Mouse (Mus musculus) frontal cortex, adult 2 months (tissue): Measurements from ENCODE around the gene Cenpb. TPM values are rescaled to one million over a fixed set of nuclear protein-coding genes. Genes with fewer than 3 reads are reported as not detected.

ENCODE experiments used
- DNase-seq, 2 experiments: peaks; one replicate each; pipeline ENCODE4 v3.0.0; 2022; ENCODE audit warnings: low spot score in 1 of 2; ENCODE audit errors: extremely low spot score in 1 of 2
- polyA plus RNA-seq: library from polyadenylated mRNA; depleted of rRNA; stranded (reverse); fragments of >200 nt; gene quantifications from 2 replicates; pipeline ENCODE4 v1.2.3, GENCODE M21; 2012

The Cenpb gene
- polyA plus RNA-seq, 1 experiment, result 79.6 TPM

DNA sequence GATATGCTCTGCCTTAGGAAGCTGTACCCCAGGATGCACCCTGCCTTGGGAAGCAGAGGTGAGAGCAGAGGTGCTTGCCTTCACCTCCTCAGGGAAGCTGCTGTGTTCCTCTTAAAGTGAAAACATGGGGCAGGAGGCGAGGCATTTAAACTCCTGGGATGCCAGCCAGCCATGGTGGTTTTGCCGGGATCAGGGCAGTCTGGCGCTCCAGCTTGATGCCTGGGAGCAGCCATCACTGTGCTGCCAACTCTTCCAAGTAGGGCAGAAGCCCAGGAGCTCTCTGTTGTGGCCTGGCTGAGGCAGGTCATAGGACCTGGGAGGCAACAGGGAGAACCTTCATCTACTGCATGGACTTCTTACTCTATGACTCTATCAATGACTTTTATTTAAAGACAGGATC lies 21.4 kb upstream of the Cenpb start:
- no peak for DNase-seq

DNA sequence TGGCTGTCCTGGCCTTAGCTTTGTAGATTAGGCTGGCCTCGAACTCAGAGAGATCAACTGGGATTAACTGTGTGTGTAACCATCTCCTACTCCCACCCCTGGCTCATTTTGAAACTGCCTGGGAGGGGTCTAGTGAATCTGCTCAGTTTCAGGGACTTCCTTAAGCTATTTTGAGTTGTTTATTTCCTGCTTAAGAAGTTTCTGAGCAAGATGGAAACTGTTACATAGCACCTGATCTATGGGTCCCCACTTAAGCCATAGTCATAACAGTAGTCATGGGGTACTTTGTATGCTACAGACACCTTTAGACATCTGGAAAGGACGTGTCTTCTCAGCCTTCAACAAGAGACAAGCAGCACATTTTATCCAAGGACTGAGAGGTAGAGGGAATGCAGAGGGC lies 20.8 kb upstream of the Cenpb start:
- DNase-seq, result no peak

DNA sequence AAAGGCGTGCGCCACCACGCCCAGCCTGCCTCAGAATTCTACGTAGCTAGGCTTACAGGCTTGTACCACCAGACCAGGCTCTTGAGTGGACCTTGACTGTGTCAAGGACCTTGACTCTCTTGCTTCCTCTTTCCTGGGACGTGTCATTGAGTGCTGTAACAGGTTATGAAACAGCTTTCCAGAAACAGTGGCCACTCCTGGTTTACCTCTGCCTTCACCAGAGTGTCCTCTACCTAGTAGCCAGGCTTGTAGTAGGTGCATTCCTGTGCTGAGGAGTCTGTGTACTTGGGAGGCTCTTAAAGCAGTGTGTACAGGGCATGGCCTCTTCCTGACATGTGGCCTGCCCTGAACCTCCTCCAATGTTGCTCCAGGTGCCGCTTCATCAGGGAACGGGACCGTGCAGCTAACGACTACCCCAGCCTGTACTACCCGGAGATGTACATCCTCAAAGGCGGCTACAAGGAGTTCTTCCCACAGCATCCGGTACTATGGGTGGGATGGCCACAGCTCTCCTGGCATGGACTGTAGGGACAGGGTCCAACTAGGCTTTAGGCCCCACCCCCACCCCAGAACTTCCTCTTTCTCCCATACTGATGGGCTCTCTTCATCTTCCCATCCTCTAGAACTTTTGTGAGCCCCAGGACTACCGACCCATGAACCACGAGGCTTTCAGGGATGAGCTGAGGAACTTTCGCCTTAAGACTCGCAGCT lies 16.9 kb upstream of the Cenpb start:
- DNase-seq, result no peak

DNA sequence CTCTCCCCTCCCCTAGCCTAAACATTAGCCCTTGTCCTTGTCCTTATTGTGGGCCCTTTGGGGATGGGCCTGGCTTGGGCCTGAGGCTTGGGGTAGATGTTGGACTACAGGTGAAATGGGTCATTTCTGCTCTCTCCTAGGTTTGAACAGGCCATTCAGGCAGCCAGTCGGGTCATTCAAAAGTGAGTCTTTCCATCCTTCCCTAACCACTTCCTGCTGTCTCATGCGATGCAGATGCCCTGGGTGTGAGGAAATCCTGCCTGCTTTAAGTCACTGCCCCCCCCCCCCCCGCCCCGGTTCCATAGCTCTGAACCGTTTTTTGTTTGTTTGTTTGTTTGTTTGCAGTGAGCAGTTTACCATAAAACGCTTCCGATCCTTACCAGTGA lies 11.1 kb upstream of the Cenpb start:
- DNase-seq, result no peak

DNA sequence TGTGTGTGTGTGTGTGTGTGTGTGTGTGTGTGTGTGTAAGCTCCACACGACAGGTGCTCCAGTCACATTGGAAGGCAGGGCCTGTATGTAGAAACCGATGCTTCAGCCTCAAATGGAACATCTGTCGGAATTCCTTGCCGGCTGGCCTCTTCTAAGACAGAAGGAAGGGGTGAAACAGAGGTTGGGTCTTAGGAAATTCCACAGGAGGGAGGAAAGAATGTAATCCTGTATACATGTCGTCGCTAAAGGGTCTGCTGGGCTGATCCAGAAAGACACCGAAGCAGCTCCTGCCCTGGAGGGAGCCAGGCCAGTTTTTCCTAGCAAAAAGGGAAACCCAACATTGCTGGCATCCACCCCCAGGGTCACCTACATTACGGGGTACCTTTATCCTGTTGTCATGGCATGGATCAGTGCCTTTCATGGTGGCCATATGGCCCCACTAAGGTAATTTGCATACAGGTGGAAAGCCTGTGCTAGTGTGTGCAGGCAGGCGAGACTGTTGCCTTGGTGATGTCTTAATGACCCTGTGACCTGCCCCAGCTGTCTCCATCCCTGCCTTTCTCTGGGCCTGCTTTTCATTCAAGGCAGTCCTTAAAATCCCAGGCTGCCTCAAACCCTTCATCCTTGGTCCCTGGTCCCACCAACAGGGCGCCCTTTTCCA lies 10.6 kb upstream of the Cenpb start:
- DNase-seq, result no peak

DNA sequence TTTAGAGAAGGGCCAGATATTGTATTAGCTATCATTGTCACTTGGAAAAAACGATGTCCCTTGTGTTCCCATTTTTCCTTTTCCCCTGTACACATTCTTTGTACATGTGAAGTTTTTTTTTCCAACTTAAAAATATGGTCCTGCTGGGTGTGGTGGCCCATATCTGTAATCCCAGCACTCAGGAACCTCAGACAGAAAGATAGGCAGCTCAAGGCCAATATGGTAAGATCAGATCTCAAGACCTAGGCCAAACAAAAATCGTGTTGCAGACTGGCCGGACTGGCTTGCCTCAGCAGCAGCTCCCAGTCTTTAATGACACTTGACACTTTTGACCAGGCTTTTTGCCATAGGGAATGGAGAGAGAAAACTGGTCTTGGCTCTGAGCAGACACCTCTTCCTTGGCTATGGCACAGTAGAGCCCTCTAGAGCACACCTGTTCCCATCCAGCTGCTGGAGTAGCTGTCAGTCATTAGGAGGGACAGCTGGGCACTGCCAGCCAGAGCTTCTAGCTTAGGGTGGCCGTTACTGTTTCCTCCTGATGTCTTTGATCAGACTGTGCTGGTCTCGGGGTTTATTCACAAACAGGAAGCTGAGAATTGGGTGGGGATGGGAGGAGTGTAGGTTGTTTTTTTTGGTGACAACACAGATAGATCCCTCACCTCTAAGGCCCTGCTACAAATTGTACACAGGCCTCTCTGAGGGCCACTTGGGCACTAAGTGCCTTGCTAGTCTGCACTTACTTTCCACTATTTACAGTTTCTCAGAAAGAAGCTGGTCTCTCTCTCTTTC lies 9.8 kb upstream of the Cenpb start:
- no peak for DNase-seq

DNA sequence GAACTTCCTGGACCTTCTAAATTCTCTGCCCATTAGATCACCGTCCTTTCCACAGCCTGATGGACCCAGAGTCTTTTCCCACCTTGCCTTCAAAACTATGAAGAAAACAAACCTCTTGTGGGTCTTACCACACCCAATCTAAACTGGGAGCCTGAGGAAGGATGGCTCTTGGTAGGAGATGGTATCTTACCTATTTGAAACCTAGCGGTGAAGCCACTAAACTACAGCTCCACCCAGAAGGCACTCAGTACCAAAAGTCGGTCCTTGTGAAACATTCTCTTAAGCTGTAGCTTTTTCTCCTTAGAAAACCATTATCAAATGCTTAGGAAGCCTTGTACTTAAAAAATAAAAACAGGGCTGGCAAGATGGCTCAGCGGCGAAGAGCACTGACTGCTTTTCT lies 8.4 kb upstream of the Cenpb start:
- DNase-seq, result no peak

DNA sequence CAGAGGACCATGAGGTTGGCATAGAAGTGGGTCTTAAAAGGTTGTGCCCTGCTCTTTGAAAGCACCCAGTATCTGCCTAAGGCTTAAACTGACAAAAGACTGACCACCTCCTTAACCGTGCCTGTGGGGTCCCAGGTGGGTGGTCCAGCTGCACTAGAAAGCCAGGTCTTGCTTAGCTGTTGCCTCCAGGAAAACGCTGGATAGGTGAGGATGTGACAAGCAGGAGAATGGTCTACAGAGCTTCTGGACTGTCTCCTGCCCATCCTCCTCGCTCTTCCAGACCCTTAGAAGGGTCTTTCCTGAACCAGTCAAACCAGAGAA lies 7.7 kb upstream of the Cenpb start:
- no peak for DNase-seq

DNA sequence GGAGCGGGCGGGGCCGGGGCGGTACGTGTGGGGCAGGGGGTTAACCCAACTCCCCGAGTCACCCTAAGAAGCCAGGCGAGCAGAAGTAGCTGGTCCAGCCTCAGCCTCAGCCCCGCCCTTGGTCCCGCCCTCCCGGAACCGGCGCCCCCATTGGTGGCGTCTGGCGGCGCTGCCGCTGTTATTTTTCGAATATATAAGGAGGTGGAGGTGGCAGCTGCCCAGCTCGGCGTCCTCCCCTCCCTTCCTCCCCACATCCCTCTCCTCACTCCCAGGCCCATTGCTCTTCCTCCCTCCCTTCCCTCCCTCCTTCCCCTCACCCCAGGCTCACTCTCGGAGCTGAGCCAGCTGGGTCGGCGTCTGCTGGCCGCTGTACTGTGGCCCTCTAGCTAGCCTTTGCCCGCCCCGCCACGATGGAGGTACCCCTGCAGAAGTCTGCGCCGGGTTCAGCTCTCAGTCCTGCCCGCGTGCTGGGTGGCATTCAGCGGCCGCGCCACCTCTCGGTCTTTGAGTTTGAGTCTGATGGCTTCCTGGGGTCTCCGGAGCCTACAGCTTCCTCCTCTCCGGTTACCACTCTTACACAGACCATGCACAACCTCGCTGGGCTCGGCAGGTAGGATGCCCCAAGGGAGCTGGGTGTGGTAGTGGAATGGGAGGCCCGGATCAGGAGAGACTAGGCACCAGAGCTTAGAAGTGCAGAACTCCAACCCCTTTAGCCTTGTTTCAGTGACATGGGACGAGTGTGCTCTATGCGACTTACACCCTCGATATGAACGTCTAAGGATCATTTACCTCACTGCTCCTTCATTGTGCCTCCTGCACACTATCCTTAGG lies 7.1 kb upstream of the Cenpb start, which contains the start of the genes Cdc25b and Spef1:
TSS of gene Cdc25b (plus strand) at position 179 of the 831 bp plus-strand sequence.
TSS of gene Spef1 (minus strand) at position 512 of the 831 bp plus-strand sequence.
- peak in 1 of 2 experiments; percentile 82 for DNase-seq

DNA sequence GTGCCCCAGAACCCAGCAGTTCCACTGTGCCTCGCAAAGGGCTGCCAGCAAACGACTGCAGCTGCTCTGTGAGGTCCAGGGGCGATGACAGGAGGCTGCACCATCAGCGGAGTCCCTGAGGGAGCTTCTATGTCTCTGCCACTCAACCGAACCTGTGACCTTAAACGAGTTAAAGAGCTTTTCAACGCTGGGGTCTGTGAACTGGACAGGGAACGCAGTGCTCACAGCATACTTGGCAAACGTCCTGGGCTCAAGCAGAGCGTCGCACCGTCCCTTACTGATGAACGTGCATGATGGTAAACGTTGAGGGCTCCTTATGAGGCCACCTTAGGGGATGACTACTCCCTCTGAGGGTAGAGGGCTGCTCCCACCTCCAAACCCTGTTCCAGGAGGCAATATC lies 6.5 kb upstream of the Cenpb start:
- no peak for DNase-seq

DNA sequence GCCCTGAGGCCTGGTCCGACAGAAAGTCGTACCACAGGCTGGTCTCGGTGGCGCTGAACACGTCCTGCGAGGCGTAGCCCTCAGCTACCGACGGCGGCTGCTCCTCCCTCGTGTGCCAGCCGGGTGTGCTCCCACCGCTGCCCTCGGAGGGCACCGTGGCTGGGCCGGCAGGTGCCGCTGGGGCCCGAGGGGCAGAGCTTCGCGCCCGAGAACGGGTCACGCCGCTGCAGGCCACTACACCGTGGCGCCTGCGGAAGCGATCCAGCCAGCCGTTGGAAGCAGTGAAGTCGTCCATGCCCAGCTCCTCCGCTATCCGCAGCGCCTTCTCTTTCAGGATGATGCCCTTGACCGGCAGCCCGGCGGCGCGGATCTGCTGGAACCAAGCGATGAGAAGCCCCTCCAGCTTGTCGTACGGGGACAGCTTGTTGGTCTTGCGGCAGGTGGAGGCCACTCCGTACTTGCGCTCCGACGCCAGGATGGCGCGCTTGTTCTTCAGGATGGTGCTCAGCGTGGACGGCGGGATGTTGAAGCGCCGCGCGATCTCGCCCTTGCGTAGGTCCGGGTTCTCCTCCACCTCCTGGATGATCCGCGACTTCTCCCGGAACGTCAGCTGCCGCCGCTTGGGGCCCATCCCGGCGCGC lies 501 bp downstream of the Cenpb start:
- peak in 1 of 2 experiments; percentile 49 for DNase-seq

DNA sequence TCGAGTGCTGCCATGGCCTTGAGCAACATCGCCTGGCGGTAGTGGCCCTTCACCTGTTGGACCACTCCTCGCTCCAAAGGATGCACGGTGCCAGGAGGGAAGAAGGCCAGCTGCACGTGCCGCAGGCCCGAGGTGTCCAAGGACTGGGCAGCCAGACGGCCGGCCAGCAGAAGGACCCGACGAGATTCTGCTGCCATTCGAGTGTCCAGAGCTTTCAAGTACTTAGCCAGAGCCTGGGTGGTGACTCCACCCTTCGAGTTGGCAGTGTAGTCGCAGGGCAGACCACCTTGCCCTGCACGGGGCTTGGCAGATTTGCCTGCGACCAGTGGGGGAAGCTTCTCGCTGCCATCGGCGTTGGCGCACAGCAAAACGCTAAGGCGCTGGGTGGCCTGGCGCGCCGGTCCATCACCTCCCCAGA lies 1.0 kb downstream of the Cenpb start:
- DNase-seq, result no peak

DNA sequence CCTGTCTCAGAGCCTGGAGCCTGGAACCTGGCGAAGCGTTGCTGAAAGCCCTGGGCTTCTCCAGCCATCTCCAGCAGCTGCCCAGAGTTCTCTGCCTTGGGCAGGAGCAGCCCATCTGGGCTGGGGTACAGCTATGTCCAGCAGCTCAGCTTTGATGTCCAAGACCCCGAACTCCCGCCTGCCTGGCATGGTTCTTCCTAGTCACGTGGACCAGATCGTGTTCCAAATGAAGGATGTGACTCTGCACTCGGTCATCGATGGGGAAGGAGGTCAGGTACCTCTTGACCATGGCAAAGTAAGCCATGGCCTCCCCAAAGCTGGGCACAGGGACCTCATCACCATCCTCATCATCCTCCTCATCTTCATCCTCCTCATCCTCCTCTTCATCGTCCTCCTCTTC lies 1.9 kb downstream of the Cenpb start:
- no peak for DNase-seq

DNA sequence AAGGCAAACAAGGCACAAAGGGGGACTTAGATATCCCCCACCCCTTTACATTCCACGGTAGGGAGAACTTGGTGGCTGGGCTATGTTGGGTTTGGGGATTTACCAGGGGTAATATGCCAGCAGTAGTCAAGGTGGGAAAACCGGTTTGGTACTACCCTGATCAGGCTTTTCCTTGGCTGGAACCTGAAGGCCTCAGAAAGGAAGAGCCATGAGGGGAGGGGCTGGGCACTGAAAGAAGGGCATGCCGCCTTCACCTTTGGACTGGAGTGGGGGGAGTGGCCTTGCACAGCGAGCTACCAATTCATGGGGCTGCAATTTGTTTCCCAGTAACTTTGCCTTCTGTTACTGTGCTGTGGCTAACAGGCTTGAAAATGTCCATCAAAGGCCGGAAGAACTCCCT lies 3.4 kb downstream of the Cenpb start:
- no peak for DNase-seq

DNA sequence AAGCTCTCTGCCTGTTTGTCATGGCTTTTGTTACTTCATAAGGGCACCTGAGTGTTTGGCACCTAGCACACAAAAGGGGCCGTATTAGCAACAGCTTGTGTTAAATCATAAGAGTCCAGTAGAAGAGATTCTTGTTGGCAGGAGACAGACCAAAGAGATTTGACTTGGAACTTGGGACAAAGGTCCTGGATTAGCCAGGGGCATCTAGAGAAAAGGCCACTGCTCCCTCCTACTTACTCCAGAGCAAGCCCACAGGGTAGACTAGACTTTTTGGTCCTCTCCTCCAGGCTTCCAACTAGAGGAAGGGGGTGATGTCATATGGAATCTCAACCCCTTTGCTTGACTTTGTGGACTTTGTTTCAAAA lies 3.9 kb downstream of the Cenpb start:
- DNase-seq, result no peak

DNA sequence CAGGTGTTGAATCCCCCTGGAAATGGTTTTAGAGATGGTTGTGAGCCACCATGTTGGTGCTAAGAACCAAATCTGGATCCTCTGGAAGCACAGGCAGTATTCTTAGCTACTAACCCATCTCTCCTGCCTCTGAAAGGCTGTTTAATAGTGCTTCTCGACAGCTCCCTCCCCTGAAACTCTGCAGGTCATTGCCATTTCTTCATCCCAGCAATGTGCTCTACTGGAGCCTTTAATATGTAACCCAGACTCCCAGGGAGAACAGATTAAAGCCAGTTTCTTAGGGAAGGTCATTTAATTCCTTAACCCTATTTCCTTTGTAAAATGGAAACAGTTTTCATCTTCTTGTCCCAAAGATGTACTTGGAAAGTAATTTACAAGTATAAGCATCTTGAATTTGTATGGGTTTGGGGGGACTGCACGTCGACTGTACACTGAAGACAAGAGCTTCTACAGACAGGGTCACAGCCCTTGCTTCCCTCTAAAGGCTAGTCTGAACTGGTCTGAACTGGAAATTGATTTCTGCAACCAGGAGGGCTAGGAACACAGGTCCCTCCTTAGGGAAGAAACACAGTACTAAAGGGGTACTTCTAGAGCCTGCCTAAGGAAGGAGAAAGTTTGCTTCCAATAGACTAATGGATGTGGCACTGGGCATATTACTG lies 4.5 kb downstream of the Cenpb start:
- no peak for DNase-seq

DNA sequence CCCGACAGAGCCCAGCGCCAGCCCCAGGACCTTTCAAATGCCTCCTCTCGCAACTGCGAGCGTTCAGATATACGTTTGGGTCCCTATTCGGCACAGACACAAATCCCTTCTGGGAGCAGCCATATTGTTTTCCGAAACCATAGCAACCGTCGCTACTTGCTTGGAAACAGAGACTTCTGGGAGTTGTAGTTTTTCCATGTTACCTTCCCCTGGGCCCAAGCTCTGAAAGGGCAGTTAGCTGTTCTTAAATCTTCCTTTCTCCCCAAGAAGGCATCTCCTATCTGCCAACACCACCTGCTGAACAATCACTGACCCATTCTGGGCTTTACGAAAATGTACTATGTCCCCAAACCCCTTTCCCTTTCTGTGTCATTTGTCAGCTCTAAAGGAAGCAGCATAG lies 5.2 kb downstream of the Cenpb start:
- DNase-seq, result peak; percentile 74 to 84

DNA sequence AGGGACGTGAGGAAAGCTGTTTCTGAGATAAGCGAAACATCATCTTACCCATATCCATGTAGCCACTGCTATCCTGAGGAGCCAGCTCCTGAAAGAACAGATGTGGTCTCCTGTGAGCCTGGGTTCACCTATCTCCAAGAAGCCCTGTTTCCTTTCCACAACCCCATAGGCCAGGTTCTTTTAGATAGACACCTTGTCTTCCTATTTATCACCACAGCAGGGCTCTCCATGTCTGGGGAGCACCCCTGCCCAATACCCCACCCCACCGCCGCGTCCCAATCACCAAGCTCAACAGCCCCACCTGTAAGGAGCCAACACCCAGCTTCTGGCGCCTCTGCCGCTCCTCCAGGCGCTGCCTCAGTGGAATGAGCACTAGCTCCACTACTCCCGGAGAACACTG lies 7.5 kb downstream of the Cenpb start:
- DNase-seq, result no peak

DNA sequence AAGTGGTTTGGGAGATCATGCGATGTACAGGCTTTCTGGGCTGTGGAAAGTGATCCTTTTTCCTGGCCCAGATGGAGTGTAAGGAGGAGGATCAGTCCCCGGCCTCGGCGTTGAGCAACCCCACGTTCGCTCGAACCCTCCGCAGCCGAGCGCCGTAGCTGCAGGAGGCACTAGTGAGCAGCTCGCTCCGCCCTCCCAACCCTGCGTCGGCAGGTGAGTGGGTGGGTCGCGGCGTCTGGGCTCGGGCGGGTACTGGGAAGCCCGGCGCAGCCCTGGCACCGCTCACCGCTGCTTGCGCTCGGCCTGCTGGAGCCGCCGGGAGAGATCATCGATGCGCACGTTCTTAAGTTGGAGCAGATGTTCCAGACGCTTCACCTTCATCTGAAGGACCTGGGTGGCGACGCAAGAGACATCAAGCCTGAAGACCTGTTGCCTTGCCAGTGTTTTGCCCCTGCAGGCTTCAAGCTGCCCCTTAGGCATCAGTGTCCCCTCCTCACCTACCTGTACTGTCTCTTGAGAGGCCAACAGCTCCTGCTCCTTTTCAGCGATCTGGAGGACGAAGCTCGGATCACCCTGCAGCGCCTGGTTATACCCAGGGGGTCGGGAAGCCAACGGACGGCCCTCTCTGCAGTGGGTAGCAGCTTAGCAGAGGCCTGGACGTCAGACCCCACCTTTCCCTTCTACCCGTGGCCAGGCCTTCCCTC lies 8.3 kb downstream of the Cenpb start:
- DNase-seq, result peak in 1 of 2 experiments; percentile 81
